18 mouse cellular contexts compared by ENCODE assay signal in the genomic region with DNA sequence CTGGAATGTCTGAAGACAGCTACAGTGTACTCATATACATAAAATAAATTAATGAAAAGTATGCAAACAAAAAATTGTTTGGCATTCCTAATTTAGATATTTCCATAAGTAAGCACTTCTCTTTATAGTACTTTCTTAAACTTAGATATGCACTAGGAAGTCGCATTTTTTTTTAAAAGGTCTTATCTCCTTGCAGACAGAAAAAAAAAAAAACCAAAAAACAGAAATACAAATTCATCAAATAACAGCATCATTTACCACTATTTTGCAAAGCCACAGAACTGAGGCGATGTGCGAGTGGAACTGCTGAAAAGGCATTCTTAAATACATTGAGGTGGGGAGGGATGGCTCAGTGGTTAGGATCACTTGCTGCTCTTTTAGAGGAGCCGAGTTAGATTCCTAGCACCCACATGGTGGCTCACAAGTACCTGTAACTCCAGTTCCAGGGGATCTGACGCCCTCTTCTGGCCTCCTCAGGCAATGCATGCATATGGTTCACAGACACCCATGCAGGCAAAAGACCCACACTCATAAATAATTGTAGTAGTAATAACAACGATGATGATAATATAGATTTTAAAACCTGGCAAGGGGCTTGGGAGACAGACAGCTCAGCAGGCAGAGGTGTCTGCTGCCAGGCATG. TPM values are rescaled to one million over a fixed set of nuclear protein-coding genes. Genes with fewer than 3 reads are reported as not detected.
A peak's percentile ranks its signal among the peaks of the same experiment; 100 is the strongest.
DNase-seq lines count a peak whose midpoint lies in the region; ATAC-seq and TF ChIP-seq lines count a peak whose summit lies in the region.
"Had no signal": no experiment of that assay in that cellular context is flagged by ENCODE, and none has a peak within 500 bp of the region (broad histone marks: within the 10 kb centered on the region; RNA-seq: fewer than 3 reads in every experiment).

No protein-coding gene starts in this region.

- no peaks in the 10 kb centered on the region for H3K36me3 ChIP-seq in heart, adult 2 months (ENCODE audit: control insufficient read depth, insufficient read depth, low read length)
- peaks cover 7% of the 10 kb centered on the region; the same call in 1 of the 2 replicates for H3K36me3 ChIP-seq in heart, embryonic 10.5 days
- H3K36me3 ChIP-seq in midbrain, postnatal 0 days (ENCODE audit: insufficient read depth, low read length) = 0 out of 2 replicates have a peak, but pooled peaks cover 3% of the 10 kb centered on the region
- no peaks in the 10 kb centered on the region for H3K36me3 ChIP-seq in midbrain, embryonic 11.5 days (ENCODE audit: control insufficient read depth, insufficient read depth, low read length)
- H3K36me3 ChIP-seq: embryonic facial prominence, embryonic 15.5 days; lung, embryonic 15.5 days; stomach, embryonic 15.5 days had no signal

- H3K4me3 ChIP-seq in heart, adult 2 months = no peak overlapping the region
- H3K4me3 ChIP-seq in heart, embryonic 10.5 days = no peak overlapping the region
- H3K4me3 ChIP-seq in midbrain, postnatal 0 days (ENCODE audit: low read depth, low read length) = no peak overlapping the region
- no peak overlapping the region for H3K4me3 ChIP-seq in midbrain, embryonic 11.5 days (ENCODE audit: low read depth, low read length)
- H3K4me3 ChIP-seq: embryonic facial prominence, embryonic 15.5 days; forebrain, embryonic 10.5 days; hindbrain, embryonic 12.5 days; lung, embryonic 15.5 days; neural tube, embryonic 12.5 days; stomach, embryonic 15.5 days had no signal

- peaks cover 2% of the 10 kb centered on the region; the same call in 1 of the 2 replicates for H3K4me1 ChIP-seq in heart, adult 2 months (ENCODE audit: control insufficient read depth, insufficient read depth, low read length)
- peaks cover 25% of the 10 kb centered on the region for H3K4me1 ChIP-seq in heart, embryonic 10.5 days
- no peaks in the 10 kb centered on the region for H3K4me1 ChIP-seq in midbrain, postnatal 0 days (ENCODE audit: insufficient read depth, low read length)
- no peaks in the 10 kb centered on the region for H3K4me1 ChIP-seq in midbrain, embryonic 11.5 days (ENCODE audit: control insufficient read depth, insufficient read depth, low read length)

- no peak overlapping the region for H3K27ac ChIP-seq in heart, adult 2 months
- H3K27ac ChIP-seq in heart, embryonic 10.5 days = no peak overlapping the region
- no peak overlapping the region for H3K27ac ChIP-seq in midbrain, postnatal 0 days (ENCODE audit: low read depth, low read length)
- H3K27ac ChIP-seq in midbrain, embryonic 11.5 days (ENCODE audit: low read depth, low read length) = no peak overlapping the region
- H3K27ac ChIP-seq: forebrain, embryonic 10.5 days; hindbrain, embryonic 12.5 days; lung, embryonic 15.5 days; neural tube, embryonic 12.5 days; stomach, embryonic 15.5 days had no signal

- no peaks in the 10 kb centered on the region for H3K9me3 ChIP-seq in heart, embryonic 10.5 days
- no peaks in the 10 kb centered on the region for H3K9me3 ChIP-seq in midbrain, postnatal 0 days (ENCODE audit: low read length)
- no peaks in the 10 kb centered on the region for H3K9me3 ChIP-seq in midbrain, embryonic 11.5 days (ENCODE audit: control insufficient read depth, low read length)
- H3K9me3 ChIP-seq: embryonic facial prominence, embryonic 15.5 days; forebrain, embryonic 10.5 days; hindbrain, embryonic 12.5 days; lung, embryonic 15.5 days; neural tube, embryonic 12.5 days; stomach, embryonic 15.5 days had no signal

- TF ChIP-seq CTCF in heart, adult 2 months (IDR thresholded peaks at IDR 0.05) = peak; percentile 18; the same call in 1 of the 2 replicates
- TF ChIP-seq CTCF in midbrain, postnatal 0 days (IDR thresholded peaks at IDR 0.05) = peak; percentile 17; the same call in 1 of the 2 replicates

- ATAC-seq in midbrain, postnatal 0 days (ENCODE audit: low FRiP score) = no peak
- no peak for ATAC-seq in midbrain, embryonic 11.5 days (ENCODE audit: low FRiP score)
- ATAC-seq: intestine, embryonic 16.5 days had no signal

- no peak for TF ChIP-seq POLR2A in heart, adult 2 months (IDR thresholded peaks at IDR 0.05; ENCODE audit: insufficient read depth, low read depth, low read length)

- no peak for TF ChIP-seq EP300 in heart, adult 2 months (IDR thresholded peaks at IDR 0.05; ENCODE audit: insufficient read depth, low read depth, low read length)

- H3K9ac ChIP-seq in heart, adult 2 months (ENCODE audit: low read depth, low read length) = no peak overlapping the region
- no peak overlapping the region for H3K9ac ChIP-seq in midbrain, postnatal 0 days (replicated peaks; ENCODE audit: low read length, poor library complexity, severe bottlenecking)
- H3K9ac ChIP-seq in midbrain, embryonic 11.5 days (ENCODE audit: low read length) = no peak overlapping the region
- H3K9ac ChIP-seq: embryonic facial prominence, embryonic 15.5 days; hindbrain, embryonic 12.5 days; lung, embryonic 15.5 days; neural tube, embryonic 12.5 days; stomach, embryonic 15.5 days had no signal

- no peaks in the 10 kb centered on the region for H3K79me2 ChIP-seq in heart, adult 2 months (replicated peaks; ENCODE audit: control insufficient read depth, insufficient read depth, low read length)

- H3K27me3 ChIP-seq in heart, adult 2 months (ENCODE audit: control insufficient read depth, insufficient read depth, low read length) = no peaks in the 10 kb centered on the region
- no peaks in the 10 kb centered on the region for H3K27me3 ChIP-seq in heart, embryonic 10.5 days (ENCODE audit: insufficient read depth, poor library complexity, severe bottlenecking)
- H3K27me3 ChIP-seq in midbrain, postnatal 0 days (ENCODE audit: insufficient read depth, low read length) = no peaks in the 10 kb centered on the region
- no peaks in the 10 kb centered on the region for H3K27me3 ChIP-seq in midbrain, embryonic 11.5 days (ENCODE audit: control insufficient read depth, insufficient read depth, low read length)
- H3K27me3 ChIP-seq: embryonic facial prominence, embryonic 15.5 days; hindbrain, embryonic 12.5 days; lung, embryonic 15.5 days; neural tube, embryonic 12.5 days; stomach, embryonic 15.5 days had no signal

- WGBS in heart, adult 2 months = 84% methylated on average over 6 of the region's 6 CpGs
- WGBS in heart, embryonic 10.5 days = 86% methylated on average over 6 of the region's 6 CpGs
- WGBS in midbrain, postnatal 0 days = 93% methylated on average over 6 of the region's 6 CpGs
- WGBS in midbrain, embryonic 11.5 days = 89% methylated on average over 6 of the region's 6 CpGs

- H3K4me2 ChIP-seq in midbrain, postnatal 0 days (ENCODE audit: low read depth, low read length, poor library complexity, severe bottlenecking) = no peak overlapping the region
- no peak overlapping the region for H3K4me2 ChIP-seq in midbrain, embryonic 11.5 days
- H3K4me2 ChIP-seq: embryonic facial prominence, embryonic 15.5 days; hindbrain, embryonic 12.5 days; lung, embryonic 15.5 days; neural tube, embryonic 12.5 days; stomach, embryonic 15.5 days had no signal

- no peak for DNase-seq in heart, adult 2 months
- DNase-seq in heart, embryonic 10.5 days (ENCODE audit: low spot score) = no peak
- DNase-seq in midbrain, postnatal 0 days (ENCODE audit: low spot score) = no peak
- no peak for DNase-seq in midbrain, embryonic 11.5 days (ENCODE audit: low spot score, missing footprints)
- peak; percentile 47 for DNase-seq in ZHBTc4 (ENCODE audit: low read depth, low spot score)
- no peak for DNase-seq in urinary bladder, adult 2 months (ENCODE audit: low spot score)
- no peak for DNase-seq in retina, postnatal 1 day
- DNase-seq: adrenal gland, postnatal 36 days; cerebellum, postnatal 10 days; heart, postnatal 10 days; thymus, postnatal 14 days had no signal

- intact Hi-C loops in heart, adult 2 months (cut with DNase I) = no loop called here

RNA-seq across cellular contexts. Expression of a gene that starts 7.6 kb away (rescaled TPM):
- total RNA-seq in heart, adult 2 months (2021) = 10 to 100 TPM; 39.0 to 45.4 TPM
- polyA plus RNA-seq in heart, adult 2 months (2012; rRNA removed) = 12.3 and 23.8 TPM in 2 replicates
- polyA plus RNA-seq in heart, embryonic 10.5 days (2016; fragmentation: Nextera tagmentation; extraction: Ambion mirVana) = 40.4 and 48.9 TPM in 2 replicates
- 22.4 and 23.6 TPM in 2 replicates for total RNA-seq in midbrain, postnatal 0 days (2014; rRNA removed)
- 25.9 and 27.0 TPM in 2 replicates for polyA plus RNA-seq in midbrain, postnatal 0 days (2015; fragmentation: Nextera tagmentation; extraction: Ambion mirVana)
- polyA plus RNA-seq in midbrain, embryonic 11.5 days (2014; fragmentation: Nextera tagmentation; extraction: Ambion mirVana) = 25.9 and 29.4 TPM in 2 replicates
- polyA plus RNA-seq in urinary bladder, adult 2 months (2012; rRNA removed) = 49.4 and 53.4 TPM in 2 replicates

RNA-seq across cellular contexts. Expression of a gene that starts 46.6 kb away (rescaled TPM):
- total RNA-seq in heart, adult 2 months (2021) = 10 to 100 TPM; 57.0 to 61.2 TPM
- 14.6 and 27.5 TPM in 2 replicates for polyA plus RNA-seq in heart, adult 2 months (2012; rRNA removed)
- 207 and 210 TPM in 2 replicates for polyA plus RNA-seq in heart, embryonic 10.5 days (2016; fragmentation: Nextera tagmentation; extraction: Ambion mirVana)
- total RNA-seq in midbrain, postnatal 0 days (2014; rRNA removed) = 167 and 221 TPM in 2 replicates
- polyA plus RNA-seq in midbrain, postnatal 0 days (2015; fragmentation: Nextera tagmentation; extraction: Ambion mirVana) = 280 and 303 TPM in 2 replicates
- 292 and 298 TPM in 2 replicates for polyA plus RNA-seq in midbrain, embryonic 11.5 days (2014; fragmentation: Nextera tagmentation; extraction: Ambion mirVana)
- 68.4 and 76.6 TPM in 2 replicates for polyA plus RNA-seq in urinary bladder, adult 2 months (2012; rRNA removed)
